Mouse (Mus musculus): ENCODE data around the gene Gm20605. TPM values are rescaled to one million over a fixed set of nuclear protein-coding genes. Genes with fewer than 3 reads are reported as not detected.
A peak's percentile ranks its signal among the peaks of the same experiment; 100 is the strongest.

The Gm20605 gene
- total RNA-seq, 2 experiments from 2014 or later: 11.6 to 12.8 TPM

DNA sequence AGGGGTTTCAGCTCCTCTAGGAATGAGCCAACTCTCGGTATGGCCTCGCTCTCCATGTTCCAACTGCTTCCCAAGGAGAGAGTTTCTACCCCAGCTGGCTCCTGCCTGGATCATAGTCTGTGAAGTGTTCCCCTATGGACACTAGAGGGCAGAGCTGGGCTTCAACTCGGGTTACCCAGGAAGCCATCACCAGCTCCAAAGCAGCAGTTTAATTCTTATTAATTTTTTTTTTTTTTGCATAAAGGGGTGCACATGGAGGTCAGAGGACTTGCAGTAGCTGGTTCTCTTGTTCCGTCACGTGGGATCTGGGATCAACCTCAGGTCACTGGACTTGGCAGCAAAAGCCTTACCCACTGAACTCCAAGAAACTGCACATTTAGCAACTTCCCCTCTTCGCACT lies 28.0 kb downstream of the Gm20605 start:
- intact Hi-C loops (cut with DNase I): loop anchor here (1.0 to 2.0 kb wide), 2 partner anchors 16 to 100 kb away; no protein-coding TSS in a partner anchor
- DNase-seq (ENCODE audit: extremely low spot score in 1 of 2, low spot score in 2 of 2): peak; percentile 73 to 74
- peak; percentile 89 for TF ChIP-seq CTCF (IDR thresholded peaks at IDR 0.05)
- H3K27ac ChIP-seq: no peak overlapping the region
- no peak overlapping the region for H3K4me3 ChIP-seq

GRCm38 (mm10) chr5:137660064-137660688 lies 31.2 kb downstream of the Gm20605 start:
- H3K27ac ChIP-seq: no peak overlapping the region; the same call in 1 of the 2 replicates
- intact Hi-C loops (cut with DNase I): no loop called here
- TF ChIP-seq CTCF (IDR thresholded peaks at IDR 0.05): no peak
- no peak for DNase-seq (ENCODE audit: extremely low spot score in 1 of 2, low spot score in 2 of 2)
- no peak overlapping the region for H3K4me3 ChIP-seq

- H3K4me3 ChIP-seq: no peak overlapping the region
- DNase-seq (ENCODE audit: extremely low spot score in 1 of 2, low spot score in 2 of 2): no peak
- no peak overlapping the region for H3K27ac ChIP-seq
- intact Hi-C loops (cut with DNase I): no loop called here
- TF ChIP-seq CTCF (IDR thresholded peaks at IDR 0.05): no peak
Measured at GRCm38 (mm10) chr5:137663057-137663456, 34.1 kb downstream of the Gm20605 start.

GRCm38 (mm10) chr5:137668971-137669370 lies 40.0 kb downstream of the Gm20605 start:
- no peak for DNase-seq (ENCODE audit: extremely low spot score in 1 of 2, low spot score in 2 of 2)
- intact Hi-C loops (cut with DNase I): no loop called here
- TF ChIP-seq CTCF (IDR thresholded peaks at IDR 0.05): no peak
- Histone ChIP-seq H3K27ac (no peak overlapping the region), H3K4me3 (no peak overlapping the region)

DNA sequence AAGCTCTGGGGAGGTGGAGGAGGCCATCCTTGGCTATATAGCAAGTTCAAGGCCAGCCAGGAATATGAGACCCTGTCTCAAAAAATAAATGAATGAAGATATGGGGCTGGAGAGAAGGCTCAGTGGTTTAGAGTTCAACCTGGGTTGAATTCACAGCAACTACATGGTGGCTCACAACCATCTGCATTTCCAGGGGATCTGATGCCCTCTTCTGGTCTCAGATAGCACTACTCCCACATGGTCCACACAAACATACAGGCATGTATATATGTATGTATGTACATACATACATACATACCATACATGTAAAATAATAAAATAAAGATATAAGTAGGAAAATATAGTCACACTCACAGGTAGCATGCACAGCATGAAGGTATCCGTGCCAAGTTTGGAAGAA lies 41.3 kb downstream of the Gm20605 start:
- DNase-seq (ENCODE audit: extremely low spot score in 1 of 2, low spot score in 2 of 2): no peak

DNA sequence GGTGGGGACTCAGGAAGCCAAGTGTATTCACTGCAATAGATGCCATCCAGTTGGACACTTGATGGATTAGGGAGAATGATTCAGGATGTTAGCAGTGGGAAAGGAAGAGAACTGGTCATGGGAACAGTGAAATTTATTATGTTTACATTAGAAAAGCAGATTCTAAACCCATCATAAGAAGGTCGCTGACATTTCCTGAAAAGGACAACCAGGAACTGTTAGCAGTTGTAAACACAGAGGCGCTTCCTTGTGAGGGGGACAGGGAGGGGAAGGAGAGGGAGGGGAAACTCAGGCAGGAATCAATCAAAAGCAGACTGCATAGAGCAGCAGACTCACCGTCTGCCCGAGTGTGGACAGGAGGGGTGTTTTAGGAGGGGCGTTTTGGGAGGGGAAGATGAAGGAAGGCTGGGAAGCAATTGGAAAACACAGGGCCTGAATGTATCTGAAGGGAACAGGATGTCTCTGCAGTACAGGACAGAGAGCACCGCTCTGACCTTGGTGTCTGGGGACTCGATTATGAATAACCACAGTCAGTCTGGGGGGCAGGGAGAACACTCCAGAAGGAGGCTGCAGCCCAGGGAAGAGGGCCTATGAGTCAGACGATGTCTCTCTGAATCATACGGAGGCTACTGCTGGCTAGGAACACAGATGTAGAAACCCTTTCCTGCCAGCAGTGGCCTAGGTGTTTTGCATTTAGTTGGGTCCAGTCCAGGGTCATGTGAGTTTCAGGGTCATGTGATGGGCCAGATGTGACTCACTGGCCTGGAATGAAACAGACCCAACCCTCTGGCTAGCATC lies 42.7 kb downstream of the Gm20605 start:
- peak; percentile 3 for TF ChIP-seq CTCF (IDR thresholded peaks at IDR 0.05)
- Histone ChIP-seq H3K4me3 (no peak overlapping the region), H3K27ac (peak overlapping the region; percentile 67)
- DNase-seq (ENCODE audit: extremely low spot score in 1 of 2, low spot score in 2 of 2): peak in 1 of 2 experiments; percentile 30
- intact Hi-C loops (cut with DNase I): loop anchor here (2.0 kb wide), 1 partner anchor 15 kb away; no protein-coding TSS in a partner anchor

More for the DNA sequence above, 41.3 kb downstream of the Gm20605 start:
- intact Hi-C loops (cut with DNase I): no loop called here
- no peak overlapping the region for H3K27ac ChIP-seq
- H3K4me3 ChIP-seq: no peak overlapping the region
- peak; percentile 24 for TF ChIP-seq CTCF (IDR thresholded peaks at IDR 0.05)

DNA sequence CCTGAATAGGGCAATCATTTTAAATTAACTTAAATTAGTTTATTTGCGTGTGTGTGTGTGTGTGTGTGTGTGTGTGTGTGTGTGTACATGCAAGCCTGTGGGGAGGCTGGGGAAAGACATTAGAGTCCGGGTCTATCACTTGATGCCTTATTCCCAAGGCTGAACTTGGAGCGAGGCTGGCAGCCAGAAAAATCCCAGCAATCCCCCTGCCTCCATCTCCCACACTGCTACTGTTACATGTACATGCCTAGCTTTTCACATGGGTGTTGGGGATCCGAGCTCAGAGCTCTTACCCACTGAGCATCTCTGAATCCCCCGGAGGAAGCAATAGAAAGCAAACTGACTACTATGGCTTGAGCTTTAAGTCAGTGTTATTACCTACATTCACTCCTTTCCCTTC lies 43.4 kb downstream of the Gm20605 start:
- Histone ChIP-seq H3K4me3 (no peak overlapping the region), H3K27ac (0 out of 2 replicates have a peak overlapping the region, but pooled peaks have one; percentile 7)
- DNase-seq (ENCODE audit: extremely low spot score in 1 of 2, low spot score in 2 of 2): no peak
- intact Hi-C loops (cut with DNase I): loop anchor here (2.0 kb wide), 1 partner anchor 16 kb away; no protein-coding TSS in a partner anchor
- TF ChIP-seq CTCF (IDR thresholded peaks at IDR 0.05): no peak

DNA sequence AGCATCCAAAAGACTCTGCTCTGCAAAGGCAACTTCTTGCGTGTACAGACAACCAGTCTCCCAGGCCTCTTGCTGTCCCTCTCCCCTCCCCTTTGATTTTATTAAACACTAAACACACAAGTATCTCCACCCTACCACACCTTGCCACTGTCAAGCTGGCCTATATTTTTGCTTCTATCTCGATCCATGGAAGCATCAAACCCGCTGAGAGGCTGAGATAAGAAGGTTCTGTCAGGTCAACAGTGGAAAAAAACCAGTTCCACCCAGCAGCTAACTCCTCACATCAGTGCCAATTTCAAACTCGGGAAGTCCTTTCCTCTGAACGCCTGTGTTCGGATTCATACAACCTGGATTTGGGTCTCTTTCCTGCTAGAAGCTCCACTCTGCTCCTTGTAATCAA lies 44.0 kb downstream of the Gm20605 start:
- intact Hi-C loops (cut with DNase I): loop anchor here (2.0 kb wide), 1 partner anchor 16 kb away; no protein-coding TSS in a partner anchor
- no peak for DNase-seq (ENCODE audit: extremely low spot score in 1 of 2, low spot score in 2 of 2)
- no peak overlapping the region for H3K27ac ChIP-seq

DNA sequence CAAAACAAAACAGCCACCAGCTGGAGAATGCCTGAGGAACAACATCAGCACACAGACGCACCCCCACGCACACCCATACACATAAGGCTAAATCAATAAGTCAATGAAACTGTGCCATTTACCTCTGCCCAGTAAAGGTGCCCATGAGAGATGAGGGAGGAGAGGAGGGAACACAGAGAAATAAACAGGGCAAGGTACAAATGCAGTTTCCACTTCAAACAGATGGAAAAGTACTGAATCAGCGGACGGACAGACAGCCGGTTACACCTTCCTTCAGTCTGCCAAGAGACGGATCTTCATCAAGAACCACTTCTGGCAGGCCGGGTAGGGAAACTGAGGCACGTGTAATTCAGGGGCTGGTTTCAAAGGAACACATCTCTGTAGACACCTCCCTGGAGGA lies 45.8 kb downstream of the Gm20605 start:
- DNase-seq (ENCODE audit: extremely low spot score in 1 of 2, low spot score in 2 of 2): no peak
- no peak for TF ChIP-seq CTCF (IDR thresholded peaks at IDR 0.05)
- Histone ChIP-seq H3K4me3 (no peak overlapping the region), H3K27ac (no peak overlapping the region)
- intact Hi-C loops (cut with DNase I): no loop called here

More for the DNA sequence above, 44.0 kb downstream of the Gm20605 start:
- no peak overlapping the region for H3K4me3 ChIP-seq
- TF ChIP-seq CTCF (IDR thresholded peaks at IDR 0.05): no peak

- Histone ChIP-seq H3K27ac (no peak overlapping the region), H3K4me3 (no peak overlapping the region)
- DNase-seq (ENCODE audit: extremely low spot score in 1 of 2, low spot score in 2 of 2): no peak
- intact Hi-C loops (cut with DNase I): no loop called here
- TF ChIP-seq CTCF (IDR thresholded peaks at IDR 0.05): no peak
Measured at GRCm38 (mm10) chr5:137677859-137678258, 48.9 kb downstream of the Gm20605 start.

GRCm38 (mm10) chr5:137678736-137679135 lies 49.8 kb downstream of the Gm20605 start:
- no peak for TF ChIP-seq CTCF (IDR thresholded peaks at IDR 0.05)
- no peak for DNase-seq (ENCODE audit: extremely low spot score in 1 of 2, low spot score in 2 of 2)
- Histone ChIP-seq H3K27ac (no peak overlapping the region), H3K4me3 (no peak overlapping the region)
- intact Hi-C loops (cut with DNase I): no loop called here

DNA sequence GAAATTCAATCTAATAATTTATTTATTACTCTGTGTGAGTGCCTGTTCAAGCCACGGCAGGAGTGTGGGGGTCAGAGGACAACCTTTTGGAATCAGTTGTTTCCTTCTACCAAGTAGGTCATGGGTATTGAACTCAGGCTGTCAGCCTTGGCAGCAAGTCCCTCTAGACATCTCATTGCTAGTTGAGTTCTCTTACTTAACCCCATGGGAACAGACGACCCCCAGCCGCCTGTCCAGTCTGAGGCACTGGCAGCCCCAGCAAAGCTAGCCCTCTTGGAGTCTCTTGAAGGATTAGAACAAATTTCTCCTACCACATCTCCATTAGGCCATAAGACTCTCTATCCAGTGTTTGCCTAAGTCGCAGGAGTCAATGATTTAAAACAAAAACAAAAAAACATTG lies 50.8 kb downstream of the Gm20605 start:
- H3K27ac ChIP-seq: no peak overlapping the region
- no peak for TF ChIP-seq CTCF (IDR thresholded peaks at IDR 0.05)
- intact Hi-C loops (cut with DNase I): no loop called here

More for the DNA sequence above, 50.8 kb downstream of the Gm20605 start:
- DNase-seq (ENCODE audit: extremely low spot score in 1 of 2, low spot score in 2 of 2): no peak
- H3K4me3 ChIP-seq: no peak overlapping the region

Data from left cerebral cortex, adult 2 months (tissue).